Mouse (Mus musculus) layer of hippocampus, adult 9-11 months (tissue): ENCODE results near the gene Hormad1.
A peak's percentile ranks its signal among the peaks of the same experiment; 100 is the strongest.
"Not testable (repeated sequence)": the region's sequence is repeated elsewhere in the genome, so short reads cannot be mapped to it uniquely, and the experiment has no call there.

ENCODE experiments used
- DNase-seq: peaks from one replicate; pipeline ENCODE4 v3.0.0; 2022

Gene Hormad1

DNA sequence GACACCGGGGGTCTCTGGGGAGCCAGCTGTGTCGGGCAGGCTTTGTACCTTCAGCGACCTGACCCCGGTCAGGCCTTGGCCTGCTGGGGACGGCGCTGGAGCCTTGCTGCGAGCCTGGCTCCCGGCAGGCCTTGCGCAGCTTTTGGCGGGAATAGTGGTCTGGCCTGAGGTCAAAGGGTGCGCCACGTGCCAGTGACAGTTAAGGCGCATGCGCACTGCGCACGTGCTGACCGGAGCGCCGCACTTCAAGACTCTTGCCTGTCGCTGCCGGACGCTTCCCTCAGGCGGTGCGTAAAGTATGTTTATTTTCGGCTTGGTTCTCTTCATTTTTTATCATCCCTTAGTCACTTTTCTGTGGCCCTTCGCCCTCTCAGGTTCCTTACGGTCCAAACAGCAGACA lies at the start of gene Hormad1:
TSS of gene Hormad1 (plus strand) at position 241 of the 400 bp plus-strand sequence.
- no peak for DNase-seq

DNA sequence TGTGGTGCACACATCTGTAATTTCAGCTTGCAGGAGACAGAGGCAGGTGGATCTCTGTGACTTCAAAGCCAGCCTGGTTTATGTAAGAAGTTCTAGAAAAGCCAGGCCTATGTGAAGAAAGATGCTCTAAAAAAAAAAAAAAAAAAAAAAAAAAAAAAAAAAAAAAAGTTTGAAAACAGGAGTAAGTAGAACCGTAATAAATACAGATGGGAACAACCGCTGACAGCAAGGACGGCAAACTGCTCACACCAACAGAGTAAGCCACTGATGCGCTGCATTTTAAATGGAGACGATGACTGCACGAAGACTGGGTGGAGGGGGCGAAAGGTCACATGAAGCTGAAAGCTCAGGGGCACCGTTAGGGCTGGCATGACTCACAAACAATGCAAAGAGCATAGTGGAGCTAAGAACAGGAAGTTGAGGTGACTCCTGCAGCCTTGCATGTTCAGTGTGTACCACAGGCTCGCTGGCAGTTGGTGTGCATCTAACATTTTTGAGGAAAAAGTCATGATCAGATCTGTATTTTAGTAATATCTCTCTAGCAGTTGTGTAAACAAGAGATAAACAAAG lies 47.8 kb upstream of the Hormad1 start:
- no peak for DNase-seq

DNA sequence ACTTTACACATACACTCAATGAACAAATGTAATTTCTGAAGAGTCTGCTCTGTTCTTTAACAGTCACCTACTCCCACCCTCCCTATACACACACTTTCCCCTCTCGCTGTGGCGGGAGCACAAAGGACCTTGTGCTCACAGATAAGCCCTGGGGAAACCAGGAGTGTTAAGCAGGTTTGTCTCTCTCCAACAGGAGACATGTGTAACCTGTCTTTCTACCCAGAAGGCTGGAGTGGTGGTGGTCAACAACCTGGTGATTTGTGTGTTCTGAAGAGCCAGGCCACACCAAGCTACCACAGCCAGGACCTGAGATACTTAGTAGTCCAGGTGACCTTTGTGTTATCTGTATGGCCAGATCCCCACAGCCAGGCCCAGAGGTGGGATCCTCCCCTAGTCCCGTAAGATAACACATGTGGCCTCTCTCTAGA lies 42.8 kb upstream of the Hormad1 start:
- DNase-seq = no peak

DNA sequence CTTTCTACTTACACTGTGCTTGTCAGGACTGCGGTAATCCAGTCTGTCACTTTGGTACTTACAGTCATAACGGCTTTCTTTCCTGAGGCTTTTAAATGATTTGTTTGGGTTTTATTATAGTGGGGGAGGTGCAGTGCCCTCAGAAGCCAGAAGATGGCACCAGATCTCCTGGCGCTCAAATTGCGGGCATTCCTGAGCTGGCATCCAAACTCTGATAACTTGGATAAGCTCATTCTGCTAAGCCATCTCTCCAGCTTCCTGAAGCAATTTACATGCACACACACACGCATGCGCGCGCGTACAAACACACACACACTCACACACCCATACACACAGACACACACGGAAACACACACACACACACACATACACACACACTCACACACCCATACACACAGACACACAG lies 42.0 kb upstream of the Hormad1 start:
- peak; percentile 61 for DNase-seq

DNA sequence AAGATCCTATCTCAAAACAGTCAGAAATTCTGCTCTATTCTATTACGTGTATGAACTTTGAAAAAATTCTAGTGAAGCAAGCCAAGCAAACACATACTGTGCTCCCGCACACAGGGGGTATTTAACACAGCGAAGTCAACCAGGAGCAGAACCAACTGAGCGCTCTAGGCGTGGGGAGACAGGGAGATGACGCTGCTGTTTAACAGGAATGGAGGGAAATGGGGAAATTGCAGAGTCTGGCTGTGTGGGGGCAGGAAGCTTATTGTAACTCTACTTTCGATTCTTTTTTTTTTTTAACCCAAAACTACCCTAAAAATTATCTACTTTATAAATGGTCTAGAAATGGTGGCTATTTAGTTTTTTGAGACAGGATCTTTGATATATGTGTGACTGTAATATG lies 40.6 kb upstream of the Hormad1 start:
- DNase-seq = peak; percentile 59

DNA sequence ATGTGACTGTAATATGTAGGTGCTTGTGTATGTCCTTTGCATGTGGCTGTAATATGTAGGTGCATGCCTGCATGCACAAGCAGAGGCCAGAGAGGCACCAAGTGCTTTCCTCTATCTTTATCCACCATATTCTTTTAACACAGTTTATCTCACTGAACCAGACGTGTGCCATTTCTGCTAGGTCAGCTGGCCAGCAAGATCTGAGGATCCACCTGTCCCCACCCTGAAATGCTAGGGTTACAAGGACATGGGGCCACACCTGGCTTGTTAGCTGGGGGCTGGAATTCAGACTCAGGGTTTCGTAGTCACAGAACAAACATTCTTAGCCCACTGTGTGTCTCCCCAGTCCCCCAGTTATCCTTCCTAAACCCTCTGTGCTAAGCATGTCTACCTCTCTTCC lies 40.2 kb upstream of the Hormad1 start:
- DNase-seq = no peak

DNA sequence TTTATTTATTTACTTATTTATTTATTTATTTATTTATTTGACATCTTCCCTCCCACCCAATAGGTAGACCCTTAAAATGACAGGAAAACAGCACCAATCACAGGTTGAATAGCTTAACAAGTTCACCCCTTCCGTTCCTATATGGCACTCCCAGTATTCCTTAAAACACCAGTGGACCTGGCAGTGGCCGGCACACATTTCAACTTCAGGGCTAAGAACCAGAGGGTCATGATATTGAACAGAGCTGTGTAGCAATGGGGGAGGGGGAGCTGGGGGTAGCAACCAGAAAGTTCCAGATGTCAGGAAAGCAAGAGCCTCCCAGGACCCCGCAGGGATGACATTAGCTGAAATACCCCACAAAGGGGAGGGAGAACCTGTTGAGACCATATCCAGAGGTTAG lies 39.4 kb upstream of the Hormad1 start:
- no peak for DNase-seq

DNA sequence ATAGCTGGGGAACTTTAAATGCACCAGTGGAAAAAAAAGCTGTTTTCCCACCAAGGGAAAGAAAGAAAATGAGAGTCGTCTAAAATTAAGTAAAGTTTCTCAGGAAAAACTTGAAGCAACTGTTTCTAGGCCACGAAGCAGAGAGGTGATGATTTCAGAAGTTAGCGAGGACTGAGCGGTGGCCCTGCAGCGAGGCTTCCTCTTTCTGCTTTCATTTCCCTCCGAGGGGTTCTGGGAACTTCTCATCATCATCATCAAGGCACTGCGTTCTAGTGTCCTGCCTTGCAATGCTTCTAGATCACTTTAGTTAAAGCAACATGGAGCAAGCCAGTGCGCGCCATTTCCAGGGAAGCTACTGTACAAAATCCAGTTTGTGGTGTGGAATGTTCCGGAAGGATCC lies 38.3 kb upstream of the Hormad1 start:
- peak; percentile 42 for DNase-seq

DNA sequence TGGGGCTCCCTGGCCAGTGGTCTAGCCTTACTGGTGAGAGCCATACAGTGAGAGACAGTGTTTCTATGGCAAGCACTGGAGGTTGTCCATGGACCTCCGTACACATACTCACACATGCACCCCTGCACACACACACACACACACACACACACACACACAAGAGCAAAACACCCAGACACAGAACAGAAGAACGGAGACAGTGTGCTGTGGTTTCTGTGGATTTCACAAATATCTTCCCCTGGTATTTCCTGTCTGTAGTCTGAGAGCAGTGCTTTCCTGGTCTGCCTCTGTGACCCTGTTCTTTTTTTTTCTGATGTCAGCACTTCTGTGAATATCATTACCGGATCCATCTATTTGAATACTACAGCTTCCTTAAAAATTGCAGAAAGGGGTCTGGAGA lies 35.8 kb upstream of the Hormad1 start:
- DNase-seq = peak; percentile 43

DNA sequence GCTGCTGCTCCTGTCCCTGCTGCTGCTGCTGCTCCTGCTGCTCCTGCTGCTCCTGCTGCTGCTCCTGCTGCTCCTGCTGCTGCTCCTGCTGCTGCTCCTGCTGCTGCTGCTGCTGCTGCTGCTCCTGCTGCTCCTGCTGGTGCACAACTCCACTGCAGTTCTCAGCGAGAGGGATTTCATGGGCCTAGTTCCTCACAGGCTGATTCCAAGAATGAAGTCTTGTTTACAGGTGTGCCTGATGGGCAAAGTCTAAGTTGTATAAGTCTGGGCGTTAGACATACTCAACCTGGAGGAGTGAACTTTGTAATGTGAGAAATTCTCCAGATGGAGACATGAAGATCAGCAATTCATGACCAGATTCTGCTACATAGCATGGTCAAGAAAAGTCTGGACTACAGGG lies 34.8 kb upstream of the Hormad1 start:
- DNase-seq = no peak

DNA sequence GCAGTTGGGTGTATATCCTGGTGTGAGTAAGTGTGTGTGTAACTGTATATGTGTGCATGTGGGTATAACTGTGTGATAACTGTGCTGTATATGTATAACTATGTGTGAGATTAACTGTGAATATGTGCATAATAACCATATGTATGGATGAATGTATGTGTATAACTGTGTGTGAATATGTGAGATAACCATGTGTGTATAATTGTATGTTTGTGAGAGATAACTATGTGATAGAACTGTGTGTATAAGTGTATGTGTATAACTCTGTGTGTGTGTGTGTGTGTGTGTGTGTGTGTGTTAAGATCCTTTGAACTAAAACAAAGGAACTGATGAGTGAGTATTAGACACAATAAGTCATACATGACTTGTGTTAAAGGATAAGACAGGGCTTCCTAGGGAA lies 33.4 kb upstream of the Hormad1 start:
- no peak for DNase-seq

DNA sequence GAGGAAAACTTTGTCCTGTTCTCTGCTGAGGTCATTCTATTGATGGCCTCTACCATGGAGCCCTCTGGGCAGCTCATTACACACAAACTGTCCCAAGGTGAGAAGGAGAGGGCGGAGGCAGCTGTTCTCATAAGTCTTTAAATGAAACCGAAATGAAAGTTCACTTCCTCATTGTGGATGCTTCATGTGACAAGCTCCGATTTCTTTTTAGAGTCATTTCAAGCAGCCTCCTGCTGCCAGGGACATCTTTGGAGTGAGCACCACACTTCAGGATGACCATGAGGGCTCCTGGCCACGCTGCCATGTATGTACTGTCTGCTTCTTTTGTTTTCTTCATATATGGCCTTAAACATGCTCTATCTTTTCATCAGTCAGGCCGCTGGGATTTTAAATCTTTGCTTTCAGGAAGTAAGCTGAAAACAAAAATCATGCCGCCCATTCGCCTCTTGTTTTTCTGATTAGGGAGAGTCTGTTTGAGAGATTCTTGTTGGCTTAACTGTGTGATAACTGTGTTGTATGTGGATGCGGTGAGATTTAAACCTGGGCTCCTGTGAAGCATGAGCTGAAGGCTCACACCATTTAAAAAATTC lies 32.8 kb upstream of the Hormad1 start, which contains the start of gene Ctss:
TSS of gene Ctss (plus strand) at position 165 of the 590 bp plus-strand sequence.
- DNase-seq = peak; percentile 49

DNA sequence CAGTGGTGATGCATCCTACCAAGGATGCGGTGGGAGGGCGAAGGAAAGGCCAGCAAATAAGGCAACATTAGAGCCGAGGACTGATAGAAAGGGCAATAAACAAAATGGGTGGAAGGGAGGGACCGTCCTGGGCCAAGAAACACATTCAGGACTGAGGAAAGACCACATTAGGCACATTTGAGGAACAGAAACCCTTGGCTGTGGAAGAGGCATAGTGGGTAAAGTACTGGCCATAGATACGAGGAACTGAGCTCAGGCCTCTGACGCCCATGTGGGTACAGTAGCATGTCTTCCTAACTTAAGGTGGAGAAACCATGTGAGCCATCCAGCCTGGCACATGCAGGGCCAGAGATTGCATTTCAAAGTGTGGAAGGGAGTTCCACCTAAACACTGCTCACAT lies 29.7 kb upstream of the Hormad1 start:
- DNase-seq = peak; percentile 43

DNA sequence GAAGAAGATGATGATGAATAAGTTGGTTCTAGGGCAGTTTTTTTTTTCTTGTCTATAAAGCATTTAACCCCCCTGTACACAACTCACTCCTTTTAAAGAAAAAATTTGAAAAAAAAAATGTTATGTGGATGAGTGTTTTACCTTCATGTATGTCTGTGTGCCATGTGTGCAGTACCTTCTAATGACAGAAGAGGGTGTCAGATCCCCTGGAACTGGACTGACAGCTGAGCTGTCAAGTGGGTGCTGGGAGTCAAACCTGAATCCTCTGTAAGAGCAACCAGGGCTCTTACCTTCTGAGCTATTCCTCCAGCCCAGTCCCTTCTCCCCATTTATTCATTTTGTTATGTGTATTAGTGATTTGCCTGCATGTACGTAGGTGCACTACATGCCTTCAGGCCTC lies 28.5 kb upstream of the Hormad1 start:
- no peak for DNase-seq

DNA sequence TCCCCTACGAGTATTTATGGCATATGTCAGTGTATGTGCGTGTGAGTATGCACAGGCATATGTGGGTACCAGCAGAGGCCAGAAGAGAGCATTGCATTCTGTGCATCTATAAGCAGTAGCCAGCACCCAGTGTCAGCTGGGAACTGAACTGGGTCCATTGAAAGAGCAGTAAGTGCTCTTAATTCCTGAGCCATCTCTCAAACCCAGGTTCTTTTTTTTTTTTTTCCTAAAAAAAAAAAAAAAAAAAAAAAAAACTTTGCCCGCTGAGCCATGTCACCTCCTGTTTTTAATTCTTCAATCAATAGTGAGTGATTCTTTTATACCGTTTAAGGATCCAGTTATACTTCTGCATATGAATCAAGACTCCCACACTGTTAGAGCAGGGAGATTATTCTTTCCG lies 26.1 kb upstream of the Hormad1 start:
- DNase-seq = no peak

DNA sequence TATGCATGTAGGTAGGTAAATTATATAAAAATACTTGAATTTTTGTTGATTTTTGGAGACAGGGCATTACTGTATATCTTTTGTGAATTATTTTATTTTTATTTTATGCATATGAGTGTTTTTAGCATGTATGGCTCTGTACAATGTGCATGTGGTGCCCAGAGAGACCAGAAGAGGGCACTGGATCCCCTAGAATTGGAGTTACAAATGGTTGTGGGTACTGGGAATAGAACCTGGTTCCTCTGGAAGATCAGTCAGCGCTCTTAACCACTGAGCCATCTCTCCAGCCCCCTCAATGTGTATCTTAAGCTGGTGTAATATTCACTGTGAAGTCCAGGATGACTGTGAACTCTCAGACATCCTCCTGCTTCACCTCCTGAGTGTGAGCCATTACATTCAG lies 24.6 kb upstream of the Hormad1 start:
- DNase-seq = no peak

DNA sequence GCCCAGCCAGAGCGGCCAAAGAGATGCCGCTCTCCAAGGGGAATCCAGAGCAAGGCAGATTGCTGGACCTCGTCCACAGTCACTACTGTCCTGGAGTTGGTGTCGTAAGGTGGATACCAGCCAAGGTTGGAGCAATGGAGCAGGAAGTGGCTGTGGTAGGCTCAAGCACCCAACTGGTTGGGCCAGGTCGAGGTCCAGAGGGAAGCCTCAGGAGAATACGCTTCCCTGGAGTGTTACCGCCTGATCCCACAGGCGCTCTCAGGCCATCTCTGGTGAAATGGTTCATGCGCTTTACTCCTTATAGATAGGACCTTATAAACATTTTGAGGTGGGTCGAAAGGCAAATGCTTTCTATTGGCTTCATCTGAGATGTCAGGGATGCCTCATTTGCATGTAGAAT lies 20.5 kb upstream of the Hormad1 start:
- no peak for DNase-seq

DNA sequence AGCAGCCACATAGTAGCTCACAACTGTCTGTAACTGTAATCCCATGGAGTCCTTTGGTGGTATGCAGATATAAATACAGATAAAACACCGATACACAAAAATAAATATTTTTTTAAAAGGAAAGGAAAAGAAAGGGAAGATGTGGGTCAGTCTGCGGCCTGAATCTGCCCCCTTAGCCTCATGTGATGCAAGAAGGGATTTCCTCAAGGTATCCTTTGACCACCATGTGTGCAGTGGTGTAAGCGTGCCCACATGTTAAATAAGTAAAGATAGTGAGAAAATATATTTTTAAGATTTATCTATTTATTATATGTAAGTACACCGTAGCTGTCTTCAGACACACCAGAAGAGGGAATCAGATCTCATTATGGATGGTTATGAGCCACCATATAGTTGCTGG lies 19.6 kb upstream of the Hormad1 start:
- DNase-seq = no peak

DNA sequence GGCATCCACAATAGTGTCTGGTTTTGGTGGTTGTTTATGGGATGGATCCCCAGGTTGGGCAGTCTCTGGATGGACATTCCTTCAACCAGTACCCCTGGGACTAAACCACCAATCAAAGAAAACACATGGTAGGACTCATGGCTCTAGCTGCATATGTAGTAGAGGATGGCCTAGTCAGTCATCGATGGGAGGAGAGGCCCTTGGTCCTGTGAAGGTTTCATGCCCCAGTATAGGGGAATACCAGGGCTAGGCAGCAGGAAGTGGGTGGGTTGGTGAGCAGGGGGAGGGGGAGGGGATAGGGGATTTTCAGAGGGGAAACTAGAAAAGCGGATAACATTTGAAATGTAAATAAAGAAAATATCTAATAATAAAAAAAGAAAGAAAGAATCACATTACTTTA lies 18.3 kb upstream of the Hormad1 start:
- DNase-seq = not testable (repeated sequence)

DNA sequence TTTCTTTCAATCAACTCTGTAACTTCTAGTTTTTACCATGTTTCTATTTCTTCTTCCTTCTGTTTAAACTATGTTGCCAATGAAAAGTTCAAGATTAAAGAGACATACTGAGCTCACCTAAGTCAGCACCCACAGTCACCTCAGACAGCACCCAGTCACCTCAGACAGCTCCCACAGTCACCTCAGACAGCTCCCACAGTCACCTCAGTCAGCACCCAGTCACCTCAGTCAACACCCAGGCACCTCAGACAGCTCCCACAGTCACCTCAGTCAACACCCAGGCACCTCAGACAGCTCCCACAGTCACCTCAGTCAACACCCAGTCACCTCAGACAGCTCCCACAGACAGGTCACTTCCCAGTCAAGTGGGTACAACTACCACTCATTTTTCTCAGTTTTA lies 17.3 kb upstream of the Hormad1 start:
- no peak for DNase-seq

DNA sequence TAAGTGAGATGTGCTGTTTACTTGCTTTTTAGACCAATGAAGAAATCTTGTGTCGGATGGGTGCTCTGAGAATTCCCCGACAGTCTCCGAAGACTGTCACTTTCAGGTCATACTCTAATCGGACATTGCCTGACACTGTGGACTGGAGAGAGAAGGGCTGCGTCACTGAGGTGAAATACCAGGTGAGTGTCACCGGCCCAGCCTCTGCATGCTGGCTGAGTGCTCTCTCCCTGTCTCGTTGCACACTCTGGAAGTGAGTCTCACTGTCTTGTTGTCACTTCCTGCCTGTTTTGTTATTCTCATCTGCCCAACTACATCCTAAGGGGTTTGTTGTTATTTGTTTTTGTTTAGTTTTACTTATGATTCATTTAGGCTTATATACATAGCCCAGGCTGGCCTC lies 16.5 kb upstream of the Hormad1 start:
- DNase-seq = no peak

DNA sequence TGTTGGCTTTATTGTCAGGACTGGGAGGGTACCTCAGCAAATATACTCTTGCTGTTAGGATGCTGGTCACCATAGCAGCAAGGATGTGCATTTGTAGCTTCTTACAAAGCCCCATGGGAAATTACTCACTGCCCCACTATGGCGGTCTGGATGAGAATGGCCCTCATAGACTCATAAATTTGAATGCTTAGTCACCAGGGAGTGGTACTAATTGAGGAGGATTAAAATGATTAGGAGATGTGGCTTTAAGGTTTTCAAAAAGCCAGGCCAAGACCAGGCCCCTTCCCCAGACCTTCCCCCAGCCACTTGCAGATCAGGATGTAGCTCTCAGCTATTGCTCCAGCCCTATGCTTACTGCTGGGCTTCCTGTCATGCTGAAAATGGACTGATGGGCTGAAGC lies 9.3 kb upstream of the Hormad1 start:
- DNase-seq = no peak

DNA sequence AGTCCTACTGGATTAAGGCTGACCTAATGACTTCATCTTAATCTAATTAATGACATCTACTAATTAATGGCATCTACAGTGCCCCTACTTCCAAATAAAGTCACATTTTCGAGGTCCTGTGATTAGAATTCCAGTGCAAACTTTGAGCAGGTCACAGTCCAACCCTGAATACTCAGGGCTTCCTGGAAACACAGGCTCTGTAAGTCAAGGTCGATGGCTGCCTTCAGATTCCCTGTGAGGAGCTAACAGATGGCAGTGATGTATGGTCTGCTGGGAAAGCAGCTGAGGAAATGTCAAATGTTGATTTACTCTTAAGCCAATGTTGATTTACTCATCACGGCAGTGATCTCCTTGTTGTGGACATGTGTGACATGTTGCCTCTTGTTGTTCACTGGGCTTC lies 5.5 kb upstream of the Hormad1 start:
- DNase-seq = no peak

DNA sequence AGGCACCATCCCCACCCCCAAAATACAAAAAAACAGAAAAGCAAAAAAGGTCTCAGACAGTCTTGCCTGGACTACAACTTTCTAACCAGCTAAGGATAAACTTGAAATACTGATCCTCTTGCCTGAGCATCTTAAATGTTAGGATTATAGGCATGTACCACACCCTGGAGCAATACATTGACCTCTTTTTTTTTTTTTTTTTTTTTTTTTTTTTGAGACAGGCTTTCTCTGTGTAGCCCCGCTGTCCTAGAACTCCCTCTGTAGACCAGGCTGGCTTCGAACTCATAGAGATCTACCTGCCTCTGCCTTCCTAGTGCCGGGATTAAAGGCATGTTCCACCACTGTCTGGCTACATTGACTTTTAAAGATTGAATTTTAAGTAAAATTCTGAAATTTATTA lies 1.3 kb downstream of the Hormad1 start:
- DNase-seq = no peak

DNA sequence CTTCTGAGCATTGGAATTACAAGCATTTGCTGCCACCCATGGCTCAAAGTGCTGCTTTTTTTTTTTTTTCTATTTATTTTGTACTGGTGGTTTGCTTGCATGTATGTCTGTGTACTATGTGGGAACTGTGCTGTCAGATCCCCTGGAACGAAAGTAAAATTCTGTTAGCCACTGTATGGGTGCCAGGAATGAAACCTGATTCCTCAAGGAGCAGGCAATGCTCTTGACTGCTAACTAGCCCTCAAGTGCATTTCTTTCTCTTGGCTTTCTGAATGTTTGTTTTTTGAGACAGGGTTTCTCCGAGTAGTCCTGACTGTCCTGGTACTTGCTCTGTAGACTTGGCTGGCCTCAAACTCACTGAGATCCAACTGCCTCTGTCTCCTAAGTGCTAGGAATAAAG lies 2.3 kb downstream of the Hormad1 start:
- no peak for DNase-seq
